Mouse (Mus musculus) testis, adult 2 months (tissue): Measurements from ENCODE around the gene Lamb1. TPM values are rescaled to one million over a fixed set of nuclear protein-coding genes. Genes with fewer than 3 reads are reported as not detected.
A peak's percentile ranks its signal among the peaks of the same experiment; 100 is the strongest.

Experiments used
- H3K27ac ChIP-seq: fragments of 200-500 bp; 2 replicates; pipeline ENCODE4 v1.5.1; 2012; ENCODE audit warnings: low read depth, low read length; ENCODE audit not compliant: control insufficient read depth, insufficient read depth
- H3K27me3 ChIP-seq: fragments of 200-500 bp; 2 replicates; pipeline ENCODE4 v1.6.1; 2012; ENCODE audit warnings: mild to moderate bottlenecking, low read length, moderate library complexity; ENCODE audit not compliant: control insufficient read depth, insufficient read depth
- H3K36me3 ChIP-seq: fragments of 200-500 bp; 2 replicates; pipeline ENCODE4 v1.6.1; 2012; ENCODE audit warnings: mild to moderate bottlenecking, low read length; ENCODE audit not compliant: control insufficient read depth, insufficient read depth
- H3K4me1 ChIP-seq: fragments of 200-500 bp; 2 replicates; pipeline ENCODE4 v1.6.1; 2012; ENCODE audit warnings: low read length; ENCODE audit not compliant: control insufficient read depth, insufficient read depth
- H3K4me3 ChIP-seq: fragments of 200-500 bp; 2 replicates; pipeline ENCODE4 v1.5.1; 2012; ENCODE audit warnings: low read depth, mild to moderate bottlenecking, low read length, moderate library complexity, mixed read lengths; ENCODE audit not compliant: control insufficient read depth
- CTCF ChIP-seq: fragments of 200-500 bp; IDR thresholded peaks from 2 replicates; pipeline ENCODE4 v1.5.1; 2012; ENCODE audit warnings: low read depth, mild to moderate bottlenecking, inconsistent platforms, low read length, moderate library complexity; ENCODE audit not compliant: control insufficient read depth, insufficient read depth, insufficient replicate concordance
- POLR2A ChIP-seq: fragments of 200-500 bp; IDR thresholded peaks from 2 replicates; pipeline ENCODE4 v1.6.1; 2012; ENCODE audit warnings: low read depth, mild to moderate bottlenecking, inconsistent platforms, low read length, moderate library complexity; ENCODE audit not compliant: control insufficient read depth
- polyA plus RNA-seq: library from polyadenylated mRNA; depleted of rRNA; stranded (reverse); fragments of >200 nt; gene quantifications from 2 replicates; pipeline ENCODE4 v1.2.3, GENCODE M21; 2012

Lamb1 gene
- polyA plus RNA-seq, 1 experiment, result 3.8 TPM

DNA sequence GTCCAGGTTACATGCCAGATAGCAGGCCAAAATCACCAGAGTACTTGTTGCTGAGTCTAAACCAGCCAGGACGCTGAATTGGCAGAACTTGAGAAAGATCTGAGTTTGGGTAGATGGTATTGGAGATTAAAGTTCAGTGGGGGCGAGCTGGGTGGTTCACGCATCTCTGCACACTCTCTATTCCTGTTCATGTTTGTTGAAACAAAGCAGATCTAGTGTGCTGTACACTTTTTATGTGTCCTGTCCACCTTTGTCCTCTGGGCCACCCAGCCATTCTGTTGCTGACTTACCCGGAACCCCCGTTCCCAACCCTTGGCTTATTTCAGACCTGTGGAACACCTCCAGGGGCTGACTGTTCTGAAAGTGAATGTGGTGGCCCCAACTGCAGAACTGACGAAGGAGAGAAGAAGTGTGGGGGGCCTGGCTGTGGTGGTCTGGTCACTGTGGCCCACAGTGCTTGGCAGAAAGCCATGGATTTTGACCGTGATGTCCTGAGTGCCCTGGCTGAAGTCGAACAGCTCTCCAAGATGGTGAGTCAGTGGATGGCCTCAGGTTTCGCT, 58.2 kb downstream of the Lamb1 start:
- TF ChIP-seq CTCF, result no peak
- no peak for TF ChIP-seq POLR2A
- H3K27ac ChIP-seq, result no peak overlapping the region
- H3K4me1 ChIP-seq, result no peaks in the 10 kb centered on the region
- H3K27me3 ChIP-seq, result no peaks in the 10 kb centered on the region
- H3K4me3 ChIP-seq, result no peak overlapping the region
- H3K36me3 ChIP-seq, result no peaks in the 10 kb centered on the region

DNA sequence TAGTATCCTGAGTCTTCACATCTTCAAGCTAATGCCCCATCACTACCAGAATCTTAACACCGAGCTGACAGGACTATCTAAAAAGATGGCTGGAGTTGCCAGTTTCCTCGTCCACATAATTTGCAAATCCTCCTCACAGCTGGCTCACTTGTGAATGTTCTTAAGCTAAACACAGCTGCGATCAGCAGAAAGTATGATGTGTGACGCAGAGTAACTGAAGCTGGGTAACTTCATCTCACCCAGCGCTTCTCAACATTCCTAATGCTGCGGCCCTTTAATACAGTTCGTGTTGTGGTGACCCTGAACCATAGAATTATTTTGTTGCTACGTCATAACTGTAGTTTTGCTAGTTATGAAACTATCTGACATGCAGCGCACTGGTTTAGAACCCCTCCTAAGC, 62.1 kb downstream of the Lamb1 start:
- Histone ChIP-seq H3K4me3 (no peak overlapping the region), H3K27me3 (no peaks in the 10 kb centered on the region), H3K27ac (no peak overlapping the region), H3K36me3 (no peaks in the 10 kb centered on the region), H3K4me1 (no peaks in the 10 kb centered on the region)
- TF ChIP-seq CTCF, result no peak
- no peak for TF ChIP-seq POLR2A

DNA sequence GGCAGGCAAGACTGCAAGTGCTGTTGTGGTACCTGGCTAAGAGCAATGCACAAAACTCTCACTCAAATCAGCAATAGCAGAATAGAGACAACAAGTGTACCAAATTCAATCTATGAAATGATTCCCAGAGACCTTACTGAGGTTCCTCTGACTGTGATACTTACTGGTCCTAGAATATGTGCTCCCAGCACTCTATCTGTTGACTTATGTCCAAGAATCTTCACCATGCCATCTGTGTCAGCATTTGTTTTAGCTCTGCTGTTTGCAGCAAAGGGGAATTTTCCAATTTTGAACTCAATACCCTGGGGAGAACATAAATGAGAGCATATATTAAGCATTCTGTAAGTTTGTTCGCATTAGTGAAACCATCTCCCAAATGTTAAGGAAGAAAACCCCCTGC, 68.2 kb downstream of the Lamb1 start:
- H3K36me3 ChIP-seq, result peaks cover 1% of the 10 kb centered on the region
- H3K4me3 ChIP-seq, result no peak overlapping the region
- H3K27me3 ChIP-seq, result no peaks in the 10 kb centered on the region

DNA sequence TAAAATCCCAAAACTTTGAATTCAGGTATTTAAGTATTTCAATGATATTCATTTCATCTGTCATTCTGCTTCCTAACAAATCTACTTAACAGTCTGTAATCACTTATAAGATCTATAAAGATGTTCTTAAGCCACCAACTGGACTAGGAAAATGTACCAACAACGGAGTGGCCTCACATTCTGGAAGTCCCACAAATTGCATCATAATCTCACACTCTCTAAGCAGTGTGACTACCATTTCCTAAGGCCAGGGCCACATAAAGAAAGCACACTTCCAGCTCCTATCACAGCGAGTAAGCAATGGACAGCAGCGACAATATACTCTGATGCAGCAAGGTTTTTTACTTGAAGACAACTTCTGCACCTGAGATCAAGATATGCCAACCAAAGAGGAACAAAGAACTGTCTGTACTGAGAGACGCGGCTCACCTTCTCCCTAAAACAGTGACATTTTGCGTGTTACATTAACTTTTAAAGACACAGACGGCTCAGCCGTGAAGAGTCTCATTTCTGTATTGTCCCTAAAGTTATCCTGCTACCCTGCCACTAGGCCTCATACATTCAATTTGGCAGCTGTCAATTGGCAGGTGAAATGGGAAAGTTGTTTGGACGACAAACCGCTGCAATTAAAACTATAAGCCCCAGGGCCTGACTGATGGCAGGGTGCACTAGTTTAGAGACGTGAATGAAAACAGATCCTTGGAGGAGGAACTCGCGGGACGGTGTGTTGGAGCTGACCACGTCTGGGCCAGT, 85.3 kb downstream of the Lamb1 start:
- H3K36me3 ChIP-seq, result peaks cover 1% of the 10 kb centered on the region
- peak overlapping the region; percentile 80; the same call in 1 of the 2 replicates for H3K27ac ChIP-seq
- peak overlapping the region; percentile 96 for H3K4me3 ChIP-seq
- H3K27me3 ChIP-seq, result no peaks in the 10 kb centered on the region
- TF ChIP-seq CTCF (no peak), POLR2A (no peak)
- H3K4me1 ChIP-seq, result peaks cover 2% of the 10 kb centered on the region; the same call in 1 of the 2 replicates

More for the DNA sequence above, 68.2 kb downstream of the Lamb1 start:
- TF ChIP-seq CTCF (no peak), POLR2A (no peak)
- Histone ChIP-seq H3K27ac (no peak overlapping the region), H3K4me1 (no peaks in the 10 kb centered on the region)

DNA sequence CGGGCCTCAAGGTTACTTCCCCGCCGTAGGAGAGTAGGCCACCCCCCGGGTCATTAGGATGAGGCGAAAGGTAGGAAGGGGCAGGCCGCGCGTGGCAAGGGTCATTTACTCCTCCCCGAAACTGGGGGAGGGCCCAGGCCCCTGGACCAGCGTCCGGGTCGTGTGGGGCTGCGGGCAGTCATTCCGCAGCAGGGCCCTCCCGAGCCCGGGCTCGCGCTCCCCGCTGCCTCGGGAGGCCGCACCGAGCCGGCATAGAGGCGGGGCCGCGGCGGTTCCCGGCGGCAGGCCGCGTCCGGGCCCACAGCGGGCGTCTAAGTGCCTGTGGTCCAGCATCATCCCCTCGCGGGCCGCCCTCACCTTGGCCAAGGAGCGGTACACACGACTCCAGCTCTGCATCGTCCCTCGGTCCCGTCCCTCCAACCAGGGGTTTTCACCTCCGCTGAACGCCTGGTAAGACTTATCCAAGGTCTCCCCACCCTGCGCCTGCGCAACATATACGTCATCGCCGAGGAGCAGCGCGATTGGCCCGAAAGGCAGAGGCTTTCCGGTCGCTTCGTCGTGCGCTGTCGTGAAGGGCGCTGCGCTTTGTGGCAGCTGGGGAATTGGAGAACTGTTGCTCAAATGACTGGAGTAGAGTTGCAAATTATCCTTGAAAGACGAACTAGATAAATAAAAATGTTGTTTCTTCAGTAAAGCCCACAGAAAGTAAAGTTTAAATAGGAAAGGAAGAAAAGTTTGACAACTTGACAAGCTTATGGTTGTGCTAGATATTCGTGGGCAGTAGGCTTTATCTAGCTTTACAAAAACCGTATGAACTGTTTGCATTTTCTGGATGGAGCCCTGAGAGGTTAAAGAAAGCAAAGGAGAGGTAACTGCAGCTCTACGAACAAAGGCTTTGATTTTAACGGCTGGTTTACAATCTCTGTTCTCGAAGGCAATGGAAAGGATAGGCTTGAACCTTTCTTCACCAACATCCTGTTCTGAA, 86.2 kb downstream of the Lamb1 start, which contains the start of gene Dld:
Gene Dld, minus strand, starts transcription at position 510 of the 985 bp plus-strand sequence.
- TF ChIP-seq CTCF, result no peak
- TF ChIP-seq POLR2A, result peak; percentile 93
- peak within 1 kb of the TSS; percentile 96 for H3K4me3 ChIP-seq

DNA sequence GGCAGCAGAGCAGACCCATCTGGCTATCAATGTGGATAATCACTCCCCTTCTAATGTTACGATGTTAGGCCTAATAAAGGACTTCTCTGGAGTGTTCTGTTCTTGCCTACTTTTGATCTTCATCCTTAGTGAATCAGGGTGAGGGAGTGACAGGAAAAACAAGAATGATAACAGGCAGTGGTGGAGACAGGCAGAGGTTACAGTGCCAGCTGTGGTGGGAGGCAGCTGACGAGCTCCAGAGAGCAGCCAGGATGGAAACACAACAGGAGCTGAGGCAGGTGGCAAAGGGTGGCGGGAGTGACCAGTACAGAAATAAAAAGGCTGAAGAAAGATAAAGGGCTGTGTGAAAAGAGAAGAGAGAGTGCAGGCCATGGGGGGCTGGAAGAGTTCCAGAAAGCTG, 101.4 kb downstream of the Lamb1 start:
- TF ChIP-seq CTCF (no peak), POLR2A (no peak)
- Histone ChIP-seq H3K4me1 (no peaks in the 10 kb centered on the region), H3K4me3 (no peak overlapping the region), H3K27ac (no peak overlapping the region), H3K27me3 (no peaks in the 10 kb centered on the region), H3K36me3 (no peaks in the 10 kb centered on the region)

More for the DNA sequence above, 86.2 kb downstream of the Lamb1 start, which contains the start of gene Dld:
- Histone ChIP-seq H3K27me3 (no peaks in the 10 kb centered on the region), H3K36me3 (peaks cover 1% of the 10 kb centered on the region), H3K4me1 (peaks cover 2% of the 10 kb centered on the region; the same call in 1 of the 2 replicates), H3K27ac (peak within 1 kb of the TSS; percentile 80)
